Mouse (Mus musculus) intestine, postnatal 0 days (tissue): ENCODE measurements at regions not wholly inside any gene's neighbourhood (a gene's known extent, or its start where the extent isn't known, plus 50 kb on each side); places are given as distances from the start of the nearest gene placed in this dataset.

Experiments used
- ATAC-seq: fragments of 200-750 bp; cut with Nextera tagmentation; 2 replicates; pipeline ENCODE4 v1.8.0; 2017; ENCODE audit warnings: mild to moderate bottlenecking, moderate TSS enrichment, moderate library complexity
- H3K27ac ChIP-seq: fragments of 300-500 bp; sonication (generic); 2 replicates; pipeline ENCODE4 v1.5.1; 2014; ENCODE audit warnings: mild to moderate bottlenecking, low read depth, low read length, moderate library complexity
- H3K27me3 ChIP-seq: fragments of 300-500 bp; sonication (generic); replicated peaks from 2 replicates; pipeline ENCODE4 v1.6.1; 2014; ENCODE audit warnings: low read length, mixed read lengths; ENCODE audit not compliant: control insufficient read depth, insufficient read depth
- H3K36me3 ChIP-seq: fragments of 300-500 bp; sonication (generic); 2 replicates; pipeline ENCODE4 v1.6.1; 2014; ENCODE audit warnings: mild to moderate bottlenecking, moderate library complexity; ENCODE audit not compliant: control insufficient read depth, insufficient read depth
- H3K4me1 ChIP-seq: fragments of 300-500 bp; sonication (generic); replicated peaks from 2 replicates; pipeline ENCODE4 v1.6.1; 2014; ENCODE audit warnings: antibody characterized with exemption, low read length, mixed read lengths; ENCODE audit not compliant: control insufficient read depth, insufficient read depth
- H3K4me2 ChIP-seq: fragments of 300-500 bp; sonication (generic); replicated peaks from 2 replicates; pipeline ENCODE4 v1.6.1; 2014; ENCODE audit warnings: low read depth, mild to moderate bottlenecking, moderate library complexity
- H3K4me3 ChIP-seq: fragments of 300-500 bp; sonication (generic); 2 replicates; pipeline ENCODE4 v1.5.1; 2014; ENCODE audit warnings: low read depth, low read length
- H3K9ac ChIP-seq: fragments of 300-500 bp; sonication (generic); 2 replicates; pipeline ENCODE4 v1.6.1; 2014; ENCODE audit warnings: mild to moderate bottlenecking, low read depth, low read length
- H3K9me3 ChIP-seq: fragments of 300-500 bp; sonication (generic); 2 replicates; pipeline ENCODE4 v1.6.1; 2016; ENCODE audit warnings: mixed run types; ENCODE audit not compliant: control insufficient read depth
- CTCF ChIP-seq: sonication (generic); IDR thresholded peaks from 2 replicates; pipeline ENCODE4 v1.5.1; 2016; ENCODE audit warnings: low read depth, mild to moderate bottlenecking, control low read depth, antibody characterized with exemption, moderate library complexity
- WGBS: fragments of 180-500 bp; shearing (Covaris S2); extraction: QIAGEN DNeasy Blood & Tissue Kit; methylation state at CpG from one replicate; pipeline ENCODE4 v1.1.7; 2014; 5-methylcytosine and 5-hydroxymethylcytosine counted together

GRCm38 (mm10) chr7:40220549-40220948 lies 677.6 kb upstream of the Vstm2b start:
- Histone ChIP-seq H3K4me2 (no peak overlapping the region), H3K4me3 (no peak overlapping the region), H3K27ac (no peak overlapping the region), H3K9ac (no peak overlapping the region), H3K9me3 (no peaks in the 10 kb centered on the region), H3K27me3 (no peaks in the 10 kb centered on the region), H3K4me1 (no peaks in the 10 kb centered on the region), H3K36me3 (no peaks in the 10 kb centered on the region)
- 79% methylated on average over 4 of the region's 4 CpGs for WGBS
- ATAC-seq = no peak
- TF ChIP-seq CTCF = no peak

GRCm38 (mm10) chr7:40245188-40245587 lies 652.9 kb upstream of the Vstm2b start:
- no peak for TF ChIP-seq CTCF
- H3K4me3 ChIP-seq = no peak overlapping the region
- H3K9ac ChIP-seq = no peak overlapping the region
- 91% methylated on average over 8 of the region's 8 CpGs for WGBS
- H3K4me2 ChIP-seq = no peak overlapping the region
- no peak for ATAC-seq
- no peaks in the 10 kb centered on the region for H3K27me3 ChIP-seq
- H3K9me3 ChIP-seq = no peaks in the 10 kb centered on the region
- no peak overlapping the region for H3K27ac ChIP-seq
- no peaks in the 10 kb centered on the region for H3K4me1 ChIP-seq
- H3K36me3 ChIP-seq = no peaks in the 10 kb centered on the region

GRCm38 (mm10) chr7:40248521-40248920 lies 649.6 kb upstream of the Vstm2b start:
- no peaks in the 10 kb centered on the region for H3K4me1 ChIP-seq
- no peak overlapping the region for H3K27ac ChIP-seq
- H3K9ac ChIP-seq = no peak overlapping the region
- H3K36me3 ChIP-seq = no peaks in the 10 kb centered on the region
- no peaks in the 10 kb centered on the region for H3K27me3 ChIP-seq
- WGBS = 68% methylated on average over 2 of the region's 2 CpGs
- TF ChIP-seq CTCF = no peak
- no peak overlapping the region for H3K4me2 ChIP-seq
- no peak overlapping the region for H3K4me3 ChIP-seq
- no peaks in the 10 kb centered on the region for H3K9me3 ChIP-seq
- no peak for ATAC-seq

GRCm38 (mm10) chr7:40253486-40253885 lies 644.6 kb upstream of the Vstm2b start:
- TF ChIP-seq CTCF = no peak
- WGBS = 58% methylated on average over 2 of the region's 2 CpGs
- H3K9ac ChIP-seq = no peak overlapping the region
- H3K4me3 ChIP-seq = no peak overlapping the region
- no peaks in the 10 kb centered on the region for H3K4me1 ChIP-seq
- H3K4me2 ChIP-seq = no peak overlapping the region
- H3K36me3 ChIP-seq = no peaks in the 10 kb centered on the region
- no peak overlapping the region for H3K27ac ChIP-seq
- no peak for ATAC-seq
- H3K27me3 ChIP-seq = no peaks in the 10 kb centered on the region
- no peaks in the 10 kb centered on the region for H3K9me3 ChIP-seq

GRCm38 (mm10) chr7:40257733-40258376 lies 640.3 kb upstream of the Vstm2b start:
- 70% methylated on average over 1 of the region's 1 CpGs for WGBS
- no peaks in the 10 kb centered on the region for H3K36me3 ChIP-seq
- H3K9me3 ChIP-seq = no peaks in the 10 kb centered on the region
- no peak overlapping the region for H3K9ac ChIP-seq
- no peak overlapping the region for H3K4me2 ChIP-seq
- no peak overlapping the region for H3K27ac ChIP-seq
- TF ChIP-seq CTCF = no peak
- no peak overlapping the region for H3K4me3 ChIP-seq
- no peaks in the 10 kb centered on the region for H3K27me3 ChIP-seq
- no peak for ATAC-seq
- H3K4me1 ChIP-seq = no peaks in the 10 kb centered on the region

GRCm38 (mm10) chr7:40258377-40258739 lies 639.8 kb upstream of the Vstm2b start:
- H3K27me3 ChIP-seq = no peaks in the 10 kb centered on the region
- H3K36me3 ChIP-seq = no peaks in the 10 kb centered on the region
- H3K4me1 ChIP-seq = no peaks in the 10 kb centered on the region
- TF ChIP-seq CTCF = no peak
- no peak overlapping the region for H3K4me2 ChIP-seq
- H3K9me3 ChIP-seq = no peaks in the 10 kb centered on the region
- H3K4me3 ChIP-seq = no peak overlapping the region
- no peak overlapping the region for H3K9ac ChIP-seq
- 74% methylated on average over 6 of the region's 6 CpGs for WGBS
- no peak for ATAC-seq
- H3K27ac ChIP-seq = no peak overlapping the region

GRCm38 (mm10) chr7:40273459-40274072 lies 624.6 kb upstream of the Vstm2b start:
- Histone ChIP-seq H3K4me1 (no peaks in the 10 kb centered on the region), H3K4me3 (no peak overlapping the region), H3K27ac (no peak overlapping the region), H3K9me3 (no peaks in the 10 kb centered on the region), H3K36me3 (no peaks in the 10 kb centered on the region), H3K9ac (no peak overlapping the region), H3K27me3 (no peaks in the 10 kb centered on the region), H3K4me2 (no peak overlapping the region)
- TF ChIP-seq CTCF = peak; percentile 81
- WGBS = 10% methylated on average over 2 of the region's 2 CpGs
- no peak for ATAC-seq
